Mouse (Mus musculus) midbrain, embryonic 15.5 days (tissue): ENCODE results near the gene Sdr9c7. TPM values are rescaled to one million over a fixed set of nuclear protein-coding genes. Genes with fewer than 3 reads are reported as not detected.
"Not testable (repeated sequence)": the region's sequence is repeated elsewhere in the genome, so short reads cannot be mapped to it uniquely, and the experiment has no call there.

Experiments
- ATAC-seq: fragments of 200-750 bp; cut with Nextera tagmentation; replicated peaks from 2 replicates; pipeline ENCODE4 v1.8.0; 2017; ENCODE audit warnings: moderate TSS enrichment
- H3K27ac ChIP-seq: fragments of 300-500 bp; sonication (generic); 2 replicates; pipeline ENCODE4 v1.5.1; 2015; ENCODE audit warnings: mild to moderate bottlenecking, inconsistent platforms
- H3K27me3 ChIP-seq: fragments of 300-500 bp; sonication (generic); replicated peaks from 2 replicates; pipeline ENCODE4 v1.6.1; 2015; ENCODE audit warnings: inconsistent platforms
- H3K36me3 ChIP-seq: fragments of 300-500 bp; sonication (generic); replicated peaks from 2 replicates; pipeline ENCODE4 v1.6.1; 2015; ENCODE audit warnings: inconsistent platforms
- H3K4me1 ChIP-seq: fragments of 300-500 bp; sonication (generic); 2 replicates; pipeline ENCODE4 v1.6.1; 2015; ENCODE audit warnings: inconsistent platforms
- H3K4me2 ChIP-seq: fragments of 300-500 bp; sonication (generic); 2 replicates; pipeline ENCODE4 v1.6.1; 2015; ENCODE audit warnings: inconsistent platforms, mild to moderate bottlenecking, moderate library complexity
- H3K4me3 ChIP-seq: fragments of 300-500 bp; sonication (generic); 2 replicates; pipeline ENCODE4 v1.5.1; 2015; ENCODE audit warnings: mild to moderate bottlenecking, inconsistent platforms
- H3K9ac ChIP-seq: fragments of 300-500 bp; sonication (generic); 2 replicates; pipeline ENCODE4 v1.6.1; 2015; ENCODE audit warnings: mild to moderate bottlenecking, inconsistent platforms
- H3K9me3 ChIP-seq: fragments of 300-500 bp; sonication (generic); 2 replicates; pipeline ENCODE4 v1.6.1; 2016; ENCODE audit warnings: inconsistent platforms
- WGBS: fragments of 180-500 bp; shearing (Covaris S2); methylation state at CpG from one replicate; pipeline ENCODE4 v1.1.7; 2015; ENCODE audit warnings: mixed read lengths; 5-methylcytosine and 5-hydroxymethylcytosine counted together
- polyA plus RNA-seq: library from polyadenylated mRNA; unstranded; fragments of >200 nt; fragmentation: Nextera tagmentation; extraction: Ambion mirVana; gene quantifications from 2 replicates; pipeline ENCODE4 v1.2.1, GENCODE M21; 2015

Gene Sdr9c7
- polyA plus RNA-seq, 1 experiment from 2014 or later, result not detected

- no peaks in the 10 kb centered on the region for H3K9me3 ChIP-seq
- no peak for ATAC-seq
- H3K27me3 ChIP-seq, result no peaks in the 10 kb centered on the region
- no peak overlapping the region for H3K27ac ChIP-seq
- no peaks in the 10 kb centered on the region for H3K4me1 ChIP-seq
- H3K36me3 ChIP-seq, result no peaks in the 10 kb centered on the region
- no peak overlapping the region for H3K4me2 ChIP-seq
- WGBS, result 94% methylated on average over 5 of the region's 5 CpGs
- no peak overlapping the region for H3K4me3 ChIP-seq
- H3K9ac ChIP-seq, result no peak overlapping the region
Observed at GRCm38 (mm10) chr10:127917651-127918050, 19.3 kb downstream of the Sdr9c7 start.

- Histone ChIP-seq H3K27me3 (no peaks in the 10 kb centered on the region), H3K36me3 (no peaks in the 10 kb centered on the region), H3K9ac (no peak overlapping the region), H3K4me1 (no peaks in the 10 kb centered on the region), H3K4me2 (no peak overlapping the region), H3K9me3 (no peaks in the 10 kb centered on the region), H3K4me3 (no peak overlapping the region), H3K27ac (no peak overlapping the region)
- ATAC-seq, result no peak
- 94% methylated on average over 1 of the region's 1 CpGs for WGBS
Observed at GRCm38 (mm10) chr10:127922241-127922640, 23.9 kb downstream of the Sdr9c7 start.

GRCm38 (mm10) chr10:127923024-127923423, 24.7 kb downstream of the Sdr9c7 start:
- no peak overlapping the region for H3K4me3 ChIP-seq
- no peak overlapping the region for H3K4me2 ChIP-seq
- H3K9ac ChIP-seq, result no peak overlapping the region
- no peaks in the 10 kb centered on the region for H3K36me3 ChIP-seq
- no peaks in the 10 kb centered on the region for H3K27me3 ChIP-seq
- no peaks in the 10 kb centered on the region for H3K9me3 ChIP-seq
- 89% methylated on average over 8 of the region's 8 CpGs for WGBS
- no peaks in the 10 kb centered on the region for H3K4me1 ChIP-seq
- ATAC-seq, result no peak
- no peak overlapping the region for H3K27ac ChIP-seq

- Histone ChIP-seq H3K9me3 (no peaks in the 10 kb centered on the region), H3K4me1 (no peaks in the 10 kb centered on the region), H3K27me3 (no peaks in the 10 kb centered on the region), H3K4me2 (no peak overlapping the region), H3K9ac (no peak overlapping the region), H3K27ac (no peak overlapping the region), H3K4me3 (no peak overlapping the region), H3K36me3 (no peaks in the 10 kb centered on the region)
- no peak for ATAC-seq
- WGBS, result 77% methylated on average over 7 of the region's 7 CpGs
Observed at GRCm38 (mm10) chr10:127924597-127925378, 26.5 kb downstream of the Sdr9c7 start.

GRCm38 (mm10) chr10:127927737-127928136, 29.4 kb downstream of the Sdr9c7 start:
- Histone ChIP-seq H3K27ac (no peak overlapping the region), H3K4me1 (no peaks in the 10 kb centered on the region), H3K27me3 (no peaks in the 10 kb centered on the region), H3K36me3 (no peaks in the 10 kb centered on the region), H3K9me3 (no peaks in the 10 kb centered on the region), H3K4me3 (no peak overlapping the region), H3K9ac (no peak overlapping the region), H3K4me2 (no peak overlapping the region)
- WGBS, result 74% methylated on average over 2 of the region's 2 CpGs
- no peak for ATAC-seq

- Histone ChIP-seq H3K9me3 (no peaks in the 10 kb centered on the region), H3K4me1 (no peaks in the 10 kb centered on the region), H3K27me3 (no peaks in the 10 kb centered on the region), H3K4me2 (no peak overlapping the region), H3K4me3 (no peak overlapping the region), H3K36me3 (no peaks in the 10 kb centered on the region), H3K9ac (no peak overlapping the region), H3K27ac (no peak overlapping the region)
- 71% methylated on average over 8 of the region's 8 CpGs for WGBS
- ATAC-seq, result no peak
Observed at GRCm38 (mm10) chr10:127932290-127932926, 34.1 kb downstream of the Sdr9c7 start.

- no peaks in the 10 kb centered on the region for H3K27me3 ChIP-seq
- H3K36me3 ChIP-seq, result no peaks in the 10 kb centered on the region
- H3K4me2 ChIP-seq, result no peak overlapping the region
- H3K4me3 ChIP-seq, result no peak overlapping the region
- H3K4me1 ChIP-seq, result no peaks in the 10 kb centered on the region
- no peak overlapping the region for H3K27ac ChIP-seq
- ATAC-seq, result no peak
- H3K9me3 ChIP-seq, result no peaks in the 10 kb centered on the region
- WGBS, result 62% methylated on average over 8 of the region's 8 CpGs
- H3K9ac ChIP-seq, result no peak overlapping the region
Observed at GRCm38 (mm10) chr10:127936271-127936670, 38.0 kb downstream of the Sdr9c7 start.

- Histone ChIP-seq H3K4me2 (no peak overlapping the region), H3K9ac (no peak overlapping the region), H3K4me1 (no peaks in the 10 kb centered on the region), H3K4me3 (no peak overlapping the region), H3K27me3 (no peaks in the 10 kb centered on the region), H3K36me3 (no peaks in the 10 kb centered on the region), H3K27ac (no peak overlapping the region), H3K9me3 (no peaks in the 10 kb centered on the region)
- ATAC-seq, result no peak
- WGBS, result 86% methylated on average over 19 of the region's 19 CpGs
Observed at GRCm38 (mm10) chr10:127936747-127937409, 38.6 kb downstream of the Sdr9c7 start.

- Histone ChIP-seq H3K27ac (no peak overlapping the region), H3K4me3 (no peak overlapping the region), H3K36me3 (no peaks in the 10 kb centered on the region), H3K4me1 (no peaks in the 10 kb centered on the region), H3K4me2 (no peak overlapping the region), H3K27me3 (no peaks in the 10 kb centered on the region), H3K9ac (no peak overlapping the region), H3K9me3 (no peaks in the 10 kb centered on the region)
- no peak for ATAC-seq
- 2% methylated on average over 2 of the region's 2 CpGs for WGBS
Observed at GRCm38 (mm10) chr10:127937428-127938010, 39.2 kb downstream of the Sdr9c7 start.

- not testable (repeated sequence) for H3K4me2 ChIP-seq, H3K4me1 ChIP-seq, H3K4me3 ChIP-seq, ATAC-seq, H3K9ac ChIP-seq, H3K9me3 ChIP-seq, H3K27ac ChIP-seq, H3K36me3 ChIP-seq, H3K27me3 ChIP-seq
- WGBS, result 95% methylated on average over 10 of the region's 10 CpGs
Observed at GRCm38 (mm10) chr10:127939667-127940066, 41.3 kb downstream of the Sdr9c7 start.

- Histone ChIP-seq H3K4me3 (no peak overlapping the region), H3K9me3 (no peaks in the 10 kb centered on the region), H3K36me3 (no peaks in the 10 kb centered on the region), H3K27me3 (no peaks in the 10 kb centered on the region), H3K4me1 (no peaks in the 10 kb centered on the region), H3K27ac (no peak overlapping the region), H3K4me2 (no peak overlapping the region), H3K9ac (no peak overlapping the region)
- no peak for ATAC-seq
- WGBS, result 39% methylated on average over 5 of the region's 5 CpGs
Observed at GRCm38 (mm10) chr10:127945432-127946064, 47.2 kb downstream of the Sdr9c7 start.

GRCm38 (mm10) chr10:127949596-127950130, 51.3 kb downstream of the Sdr9c7 start:
- no peaks in the 10 kb centered on the region for H3K9me3 ChIP-seq
- H3K4me1 ChIP-seq, result no peaks in the 10 kb centered on the region
- H3K36me3 ChIP-seq, result no peaks in the 10 kb centered on the region
- no peak overlapping the region for H3K9ac ChIP-seq
- H3K27me3 ChIP-seq, result no peaks in the 10 kb centered on the region
- ATAC-seq, result no peak
- H3K27ac ChIP-seq, result no peak overlapping the region
- 88% methylated on average over 4 of the region's 4 CpGs for WGBS
- no peak overlapping the region for H3K4me2 ChIP-seq
- H3K4me3 ChIP-seq, result no peak overlapping the region
